Mouse (Mus musculus) stomach, postnatal 0 days (tissue): ENCODE data around the gene Spag9. TPM values are rescaled to one million over a fixed set of nuclear protein-coding genes. Genes with fewer than 3 reads are reported as not detected.

ENCODE experiments used
- ATAC-seq: fragments of 200-750 bp; cut with Nextera tagmentation; 2 replicates; pipeline ENCODE4 v1.8.0; 2017; ENCODE audit not compliant: low FRiP score, low TSS enrichment
- DNase-seq: peaks from one replicate; pipeline ENCODE4 v3.0.0-alpha.2; 2016; ENCODE audit warnings: low spot score
- H3K27ac ChIP-seq: fragments of 300-500 bp; sonication (generic); replicated peaks from 2 replicates; pipeline ENCODE4 v1.5.1; 2014; ENCODE audit warnings: mild to moderate bottlenecking, control low read depth
- H3K27me3 ChIP-seq: fragments of 300-500 bp; sonication (generic); 2 replicates; pipeline ENCODE4 v1.6.1; 2014; ENCODE audit warnings: low read length; ENCODE audit not compliant: control insufficient read depth, insufficient read depth
- H3K36me3 ChIP-seq: fragments of 300-500 bp; sonication (generic); 2 replicates; pipeline ENCODE4 v1.6.1; 2014; ENCODE audit warnings: low read length, mixed read lengths; ENCODE audit not compliant: control insufficient read depth, insufficient read depth
- H3K4me1 ChIP-seq: fragments of 300-500 bp; sonication (generic); replicated peaks from 2 replicates; pipeline ENCODE4 v1.6.1; 2014; ENCODE audit warnings: antibody characterized with exemption; ENCODE audit not compliant: control insufficient read depth, insufficient read depth
- H3K4me2 ChIP-seq: fragments of 300-500 bp; sonication (generic); replicated peaks from 2 replicates; pipeline ENCODE4 v1.6.1; 2014; ENCODE audit warnings: low read depth, mild to moderate bottlenecking, control low read depth, moderate library complexity
- H3K4me3 ChIP-seq: fragments of 300-500 bp; sonication (generic); 2 replicates; pipeline ENCODE4 v1.5.1; 2014; ENCODE audit warnings: low read depth, low read length, control low read depth
- H3K9ac ChIP-seq: fragments of 300-500 bp; sonication (generic); 2 replicates; pipeline ENCODE4 v1.6.1; 2014; ENCODE audit warnings: mild to moderate bottlenecking, low read length, control low read depth, mixed read lengths
- H3K9me3 ChIP-seq: fragments of 300-500 bp; sonication (generic); 2 replicates; pipeline ENCODE4 v1.6.1; 2016; ENCODE audit warnings: low read length; ENCODE audit not compliant: control insufficient read depth
- CTCF ChIP-seq: IDR thresholded peaks from 2 replicates; pipeline ENCODE4 v1.5.1; 2016; ENCODE audit warnings: antibody characterized with exemption, low read depth, mild to moderate bottlenecking, moderate library complexity
- EP300 ChIP-seq: optimal IDR thresholded peaks from 2 replicates; pipeline ENCODE3; 2016; ENCODE audit warnings: antibody characterized with exemption
- WGBS: fragments of 180-500 bp; shearing (Covaris S2); extraction: QIAGEN DNeasy Blood & Tissue Kit; methylation state at CpG from one replicate; pipeline ENCODE4 v1.1.7; 2014; 5-methylcytosine and 5-hydroxymethylcytosine counted together
- polyA plus RNA-seq: library from polyadenylated mRNA; unstranded; fragments of >200 nt; fragmentation: Nextera tagmentation; extraction: Ambion mirVana; gene quantifications from 2 replicates; pipeline ENCODE4 v1.2.1, GENCODE M21; 2015

The Spag9 gene
- polyA plus RNA-seq, 1 experiment from 2014 or later, result 32.5 TPM

- Histone ChIP-seq H3K27ac (peak overlapping the region; percentile 79), H3K27me3 (no peaks in the 10 kb centered on the region), H3K36me3 (no peaks in the 10 kb centered on the region), H3K4me3 (no peak overlapping the region), H3K4me2 (no peak overlapping the region), H3K9me3 (no peaks in the 10 kb centered on the region), H3K9ac (peak overlapping the region; percentile 27; the same call in 1 of the 2 replicates), H3K4me1 (peaks cover 16% of the 10 kb centered on the region)
- peak; percentile 15 for ATAC-seq
- 44% methylated on average over 14 of the region's 14 CpGs for WGBS
- TF ChIP-seq CTCF, result no peak
- no peak for TF ChIP-seq EP300
- DNase-seq, result peak; percentile 74
Observed at GRCm38 (mm10) chr11:94137326-94138061, 141.6 kb downstream of the Spag9 start.

- no peak for ATAC-seq
- WGBS, result 49% methylated on average over 24 of the region's 24 CpGs
- Histone ChIP-seq H3K4me1 (peaks cover 16% of the 10 kb centered on the region), H3K9ac (no peak overlapping the region; the same call in 1 of the 2 replicates), H3K27ac (peak overlapping the region; percentile 79), H3K9me3 (no peaks in the 10 kb centered on the region), H3K36me3 (no peaks in the 10 kb centered on the region), H3K4me2 (no peak overlapping the region), H3K4me3 (no peak overlapping the region), H3K27me3 (no peaks in the 10 kb centered on the region)
- TF ChIP-seq CTCF (no peak), EP300 (no peak)
- no peak for DNase-seq
Observed at GRCm38 (mm10) chr11:94138411-94139231, 142.7 kb downstream of the Spag9 start.

- no peak for DNase-seq
- H3K4me2 ChIP-seq, result no peak overlapping the region
- no peak for ATAC-seq
- WGBS, result 89% methylated on average over 5 of the region's 5 CpGs
- H3K4me1 ChIP-seq, result peaks cover 13% of the 10 kb centered on the region
- no peaks in the 10 kb centered on the region for H3K36me3 ChIP-seq
- H3K9ac ChIP-seq, result no peak overlapping the region
- no peaks in the 10 kb centered on the region for H3K9me3 ChIP-seq
- no peak for TF ChIP-seq CTCF
- TF ChIP-seq EP300, result no peak
- H3K27ac ChIP-seq, result no peak overlapping the region
- H3K27me3 ChIP-seq, result no peaks in the 10 kb centered on the region
- H3K4me3 ChIP-seq, result no peak overlapping the region
Observed at GRCm38 (mm10) chr11:94139232-94139620, 143.3 kb downstream of the Spag9 start.

- H3K4me3 ChIP-seq, result no peak overlapping the region
Observed at GRCm38 (mm10) chr11:94140540-94140939, 144.6 kb downstream of the Spag9 start.

GRCm38 (mm10) chr11:94141564-94141963 is 145.7 kb downstream of the Spag9 start:
- H3K27me3 ChIP-seq, result no peaks in the 10 kb centered on the region
- no peak overlapping the region for H3K4me3 ChIP-seq
- 34% methylated on average over 3 of the region's 3 CpGs for WGBS
- H3K36me3 ChIP-seq, result no peaks in the 10 kb centered on the region
- H3K4me1 ChIP-seq, result peaks cover 13% of the 10 kb centered on the region
- no peak for TF ChIP-seq EP300
- no peak for TF ChIP-seq CTCF
- no peak for ATAC-seq
- no peak overlapping the region for H3K9ac ChIP-seq
- no peak overlapping the region for H3K27ac ChIP-seq
- no peak overlapping the region for H3K4me2 ChIP-seq
- peak; percentile 16 for DNase-seq
- no peaks in the 10 kb centered on the region for H3K9me3 ChIP-seq

More at GRCm38 (mm10) chr11:94140540-94140939, 144.6 kb downstream of the Spag9 start:
- no peaks in the 10 kb centered on the region for H3K9me3 ChIP-seq
- 84% methylated on average over 3 of the region's 3 CpGs for WGBS
- H3K9ac ChIP-seq, result no peak overlapping the region
- ATAC-seq, result no peak
- no peaks in the 10 kb centered on the region for H3K27me3 ChIP-seq
- H3K4me1 ChIP-seq, result peaks cover 13% of the 10 kb centered on the region
- no peaks in the 10 kb centered on the region for H3K36me3 ChIP-seq
- no peak overlapping the region for H3K27ac ChIP-seq
- H3K4me2 ChIP-seq, result no peak overlapping the region
- TF ChIP-seq CTCF, result no peak
- TF ChIP-seq EP300, result no peak
- DNase-seq, result no peak

- Histone ChIP-seq H3K4me3 (no peak overlapping the region), H3K4me2 (no peak overlapping the region), H3K27ac (no peak overlapping the region), H3K4me1 (0 out of 2 replicates have a peak, but pooled peaks cover 3% of the 10 kb centered on the region), H3K9me3 (no peaks in the 10 kb centered on the region), H3K27me3 (no peaks in the 10 kb centered on the region), H3K36me3 (no peaks in the 10 kb centered on the region), H3K9ac (no peak overlapping the region)
- no peak for ATAC-seq
- DNase-seq, result no peak
- 39% methylated on average over 2 of the region's 2 CpGs for WGBS
- no peak for TF ChIP-seq CTCF
- TF ChIP-seq EP300, result no peak
Observed at GRCm38 (mm10) chr11:94143336-94143735, 147.4 kb downstream of the Spag9 start.
